8 mouse cellular contexts compared by ENCODE assay signal in the genomic region with DNA sequence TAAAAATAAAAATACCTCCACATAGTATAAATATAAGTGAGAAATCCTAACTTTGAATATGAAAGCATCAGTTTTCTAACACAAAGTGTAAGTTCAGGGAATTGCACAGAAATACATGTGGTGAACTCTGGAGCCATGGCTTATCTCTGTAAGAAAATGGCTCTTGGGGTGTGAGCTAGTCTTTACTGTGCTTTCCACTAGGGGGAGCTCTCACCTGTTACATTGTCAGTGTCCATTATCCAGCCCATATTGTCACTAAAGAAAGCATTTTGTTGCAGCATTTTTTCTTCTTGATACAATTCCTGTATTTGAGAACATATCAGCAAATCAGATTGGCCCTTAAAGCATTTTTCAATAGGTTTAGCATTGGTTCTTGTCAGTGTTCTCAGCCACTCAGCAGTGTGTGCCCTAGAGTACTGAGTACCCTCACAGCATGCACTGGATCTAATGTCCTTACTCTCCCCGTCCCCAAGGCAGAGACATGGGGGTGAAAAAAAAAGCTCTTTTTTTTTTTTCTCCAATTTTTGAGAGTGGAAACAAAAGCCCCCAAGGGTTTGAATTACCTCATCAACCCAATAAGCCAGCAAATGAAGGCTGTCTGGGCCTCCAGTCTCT. TPM values are rescaled to one million over a fixed set of nuclear protein-coding genes. Genes with fewer than 3 reads are reported as not detected.
A peak's percentile ranks its signal among the peaks of the same experiment; 100 is the strongest.
DNase-seq lines count a peak whose midpoint lies in the region; ATAC-seq and TF ChIP-seq lines count a peak whose summit lies in the region.

No protein-coding gene starts in this region.

- no peak overlapping the region for H3K27ac ChIP-seq in spleen, adult 2 months (ENCODE audit: insufficient read depth, low read length)

- WGBS in spleen, adult 2 months, result 86% methylated on average over 1 of the region's 1 CpGs

- peaks cover 3% of the 10 kb centered on the region; the same call in 1 of the 2 replicates for H3K4me1 ChIP-seq in spleen, adult 2 months (ENCODE audit: control insufficient read depth, insufficient read depth, insufficient read length)

- peak; percentile 33 to 45 for DNase-seq in spleen, adult 2 months (ENCODE audit: low read depth in 1 of 2, low spot score in 2 of 2)
- DNase-seq in spleen, adult 12 weeks (ENCODE audit: low spot score), result no peak
- peak; percentile 74 for DNase-seq in hindlimb bud, embryonic 11.5 days (ENCODE audit: extremely low spot score, low read depth, low spot score)
- peak; percentile 50 for DNase-seq in liver
- peak; percentile 83 for DNase-seq in naive thymus-derived CD4-positive, alpha-beta T cell, adult 2 months (ENCODE audit: low read depth)
- no peak for DNase-seq in frontal cortex, postnatal 10 days (ENCODE audit: low spot score in 2 of 2)

- ATAC-seq in activated CD4-positive, CD25-positive, alpha-beta regulatory T cell, adult 4 months, result peak; percentile 92
- peak; percentile 89 for ATAC-seq in erythroblast, adult 5-6 weeks (replicated peaks; ENCODE audit: low FRiP score, poor library complexity, severe bottlenecking)

- H3K36me3 ChIP-seq in spleen, adult 2 months (ENCODE audit: control insufficient read depth, insufficient read depth, low read length), result peaks cover 5% of the 10 kb centered on the region; the same call in 1 of the 2 replicates

- no peak for TF ChIP-seq POLR2A in spleen, adult 2 months (IDR thresholded peaks at IDR 0.05; ENCODE audit: low read depth, low read length)

- peak; percentile 32; the same call in 1 of the 2 replicates for TF ChIP-seq CTCF in spleen, adult 2 months (IDR thresholded peaks at IDR 0.05; ENCODE audit: extremely low read depth, insufficient read depth, insufficient read length, insufficient replicate concordance)

- no peak overlapping the region for H3K4me3 ChIP-seq in spleen, adult 2 months (ENCODE audit: extremely low read depth, insufficient read depth, insufficient read length)

- H3K27me3 ChIP-seq in spleen, adult 2 months (ENCODE audit: control insufficient read depth, insufficient read depth, low read length), result no peaks in the 10 kb centered on the region

RNA-seq across cellular contexts. Expression of gene Cep63, which starts 6.7 kb away (rescaled TPM):
- polyA plus RNA-seq in spleen, adult 2 months (2012; rRNA removed), result 4.1 and 4.2 TPM in 2 replicates
- polyA plus RNA-seq in activated CD4-positive, CD25-positive, alpha-beta regulatory T cell, adult 4 months (2017; shearing (Covaris generic)), result 10 to 100 TPM; 39.7 to 45.2 TPM
- 4.6 and 10.4 TPM in 2 replicates for total RNA-seq in erythroblast, adult 5-6 weeks (2015; ENCODE audit: low replicate concordance)
- total RNA-seq in erythroblast, adult 5-6 weeks (2017; ENCODE audit: low replicate concordance), result 9.9 and 13.9 TPM in 2 replicates

RNA-seq across cellular contexts. Expression of gene Anapc13, which starts 6.9 kb away (rescaled TPM):
- 26.7 and 34.1 TPM in 2 replicates for polyA plus RNA-seq in spleen, adult 2 months (2012; rRNA removed)
- polyA plus RNA-seq in activated CD4-positive, CD25-positive, alpha-beta regulatory T cell, adult 4 months (2017; shearing (Covaris generic)), result 100 to 1,000 TPM in 1 of 2 experiments, 10 to 100 TPM in 1; 87.9 to 116 TPM
- 5.6 and 42.0 TPM in 2 replicates for total RNA-seq in erythroblast, adult 5-6 weeks (2015; ENCODE audit: low replicate concordance)
- 32.8 and 42.3 TPM in 2 replicates for total RNA-seq in erythroblast, adult 5-6 weeks (2017; ENCODE audit: low replicate concordance)

Comparison
In these comparisons a context has a peak if more than half of its experiments do, and no peak if none do; other contexts are left out.
1. DNase-seq: peak in spleen, adult 2 months (2 of 2), hindlimb bud, embryonic 11.5 days (single experiment), liver (single experiment) and naive thymus-derived CD4-positive, alpha-beta T cell, adult 2 months (single experiment); none in spleen, adult 12 weeks (single experiment) and frontal cortex, postnatal 10 days (0 of 2).